Mouse (Mus musculus): Measurements from ENCODE around the gene Grap2.
A peak's percentile ranks its signal among the peaks of the same experiment; 100 is the strongest.

The Grap2 gene

DNA sequence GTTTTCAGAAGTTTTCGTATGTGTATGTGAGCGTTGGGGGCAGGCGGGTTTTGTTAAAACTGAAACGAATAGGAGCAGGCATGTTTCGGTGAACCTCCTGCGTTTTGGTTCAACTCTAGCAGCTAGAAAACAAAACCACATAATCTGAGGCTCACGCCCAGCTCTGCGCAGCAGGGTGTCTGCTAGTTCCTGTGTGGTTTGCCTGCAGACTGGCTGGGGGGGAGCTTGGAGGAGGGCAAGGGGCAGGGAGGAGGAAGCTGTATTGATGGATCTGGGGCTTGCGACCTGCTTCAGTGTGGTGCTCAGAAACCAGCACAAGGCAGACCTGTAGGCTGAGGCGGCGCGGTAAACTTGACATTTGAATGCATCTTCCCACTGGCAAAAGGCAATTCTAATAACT is at the start of gene Grap2:
TSS of gene Grap2 (plus strand) at position 304 of the 400 bp plus-strand sequence.
- DNase-seq (ENCODE audit: low spot score in 2 of 2) = peak; percentile 41 to 71

DNA sequence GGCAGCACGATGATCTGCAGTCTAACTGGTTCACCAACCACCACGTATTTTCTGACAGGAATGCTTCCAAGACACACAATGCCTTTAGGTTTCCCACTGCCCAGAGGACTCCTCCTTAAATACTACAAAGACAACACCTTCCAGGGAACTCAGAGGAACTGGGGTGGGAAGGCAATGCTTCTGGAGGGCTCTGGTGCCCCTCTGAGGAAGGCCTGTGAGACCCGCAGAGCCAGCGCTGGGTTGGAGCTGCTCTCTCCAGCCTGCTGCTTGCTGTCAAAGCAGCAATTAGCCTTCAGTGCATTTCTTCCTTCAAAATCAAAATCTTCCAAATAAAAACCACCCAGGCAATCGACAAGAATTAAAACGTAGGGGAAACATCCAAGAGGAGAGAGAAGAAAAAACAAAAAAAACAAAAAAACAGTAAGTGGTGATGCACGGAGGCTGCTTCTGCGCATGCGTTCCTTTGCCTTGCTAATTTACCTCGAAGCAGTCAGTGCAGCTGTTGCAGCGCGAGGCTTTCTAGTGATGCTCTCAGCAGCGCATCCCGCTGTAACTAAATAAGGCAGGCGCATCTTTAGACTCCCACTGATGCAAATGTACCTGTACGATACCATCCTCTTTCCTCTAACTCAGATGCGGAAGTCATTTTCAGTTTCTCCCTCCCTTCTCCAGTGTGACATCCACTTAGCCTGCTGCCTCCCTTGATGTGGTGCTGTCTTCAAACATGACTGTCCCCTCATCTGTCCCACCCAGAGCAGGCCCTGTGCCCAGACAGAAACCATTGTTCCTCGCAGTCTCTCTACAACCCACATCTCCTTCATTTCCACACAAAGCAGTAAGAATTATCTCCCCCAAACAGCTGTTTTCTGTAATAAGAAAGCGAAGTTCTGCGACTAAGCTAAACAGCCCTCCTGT is 42.2 kb upstream of the Grap2 start:
- DNase-seq (ENCODE audit: low spot score in 2 of 2) = no peak

DNA sequence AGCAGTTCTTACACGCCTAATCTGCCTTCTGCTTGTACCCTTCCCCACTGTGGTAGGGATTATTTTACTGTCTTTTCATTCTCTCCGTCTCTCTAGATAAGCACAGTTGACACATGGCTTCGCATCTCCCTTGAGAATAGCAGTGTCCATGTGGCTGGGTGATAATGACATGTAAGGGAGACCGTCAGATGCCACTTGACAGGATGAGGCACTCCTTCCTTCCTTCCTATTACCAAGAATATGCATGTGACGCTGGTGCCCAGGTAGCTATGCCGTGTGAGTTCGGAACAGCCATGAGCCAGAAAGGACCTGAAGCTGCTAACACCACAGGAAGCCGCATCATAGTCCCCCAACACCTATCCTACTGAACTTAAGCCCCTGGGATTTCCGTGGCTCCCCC is 41.4 kb upstream of the Grap2 start:
- no peak for DNase-seq (ENCODE audit: low spot score in 2 of 2)

DNA sequence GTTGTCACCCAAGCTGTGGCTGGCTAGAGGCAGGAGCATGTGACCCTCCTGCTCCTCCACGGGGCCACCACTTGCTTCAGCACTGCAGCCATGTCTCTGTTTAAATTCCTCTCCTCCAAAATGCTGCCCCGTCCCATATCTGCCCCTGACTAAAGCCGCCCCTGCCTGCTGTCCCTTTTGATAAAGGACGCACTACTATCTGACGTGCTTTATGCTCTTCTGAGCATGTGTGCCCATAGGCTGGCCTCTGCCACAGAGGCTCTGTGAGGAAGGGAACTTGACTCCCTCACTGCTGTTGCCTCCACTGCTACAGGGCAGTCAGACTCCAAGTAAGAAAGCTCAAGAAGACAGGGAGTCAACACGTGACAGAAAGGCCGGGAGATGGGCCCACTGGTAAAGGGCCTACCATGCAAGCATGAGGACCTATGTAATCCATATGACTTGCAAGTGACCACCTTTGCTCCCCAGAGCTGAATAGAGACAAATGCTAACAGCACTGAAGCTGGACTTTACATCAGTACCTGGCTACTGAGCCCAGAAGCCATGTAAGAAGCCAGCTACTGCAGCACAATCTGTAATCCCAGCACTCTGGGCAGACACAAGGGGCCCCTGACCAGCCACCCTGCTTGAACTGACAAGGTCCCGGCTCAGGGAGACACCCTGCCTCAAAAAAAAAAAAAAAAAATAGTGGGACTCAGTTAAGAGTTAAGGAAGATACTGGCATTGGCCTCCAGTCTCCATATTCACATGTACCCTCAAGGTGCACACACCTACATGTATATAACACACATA is 39.9 kb upstream of the Grap2 start:
- DNase-seq (ENCODE audit: low spot score in 2 of 2) = peak; percentile 32 to 34

DNA sequence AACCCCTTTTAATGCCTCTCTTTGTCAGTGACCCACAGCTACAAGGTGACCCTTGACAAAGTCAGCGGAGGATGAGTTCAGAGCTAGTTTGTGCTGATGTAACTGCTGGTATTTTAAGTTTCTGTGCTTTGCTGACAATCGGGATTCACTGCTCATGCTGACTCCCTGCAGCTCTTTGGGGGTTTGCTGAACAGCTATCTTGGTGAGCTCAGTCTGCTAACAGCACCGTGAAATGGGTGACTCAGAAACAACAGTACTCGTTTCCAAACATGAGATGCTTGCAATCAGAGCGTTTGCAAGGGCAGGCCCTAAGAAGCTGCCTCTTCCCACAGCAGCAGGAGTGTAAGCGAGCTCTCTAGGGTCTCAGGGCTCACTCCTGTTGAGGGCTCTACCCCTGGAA is 39.1 kb upstream of the Grap2 start:
- DNase-seq (ENCODE audit: low spot score in 2 of 2) = no peak

DNA sequence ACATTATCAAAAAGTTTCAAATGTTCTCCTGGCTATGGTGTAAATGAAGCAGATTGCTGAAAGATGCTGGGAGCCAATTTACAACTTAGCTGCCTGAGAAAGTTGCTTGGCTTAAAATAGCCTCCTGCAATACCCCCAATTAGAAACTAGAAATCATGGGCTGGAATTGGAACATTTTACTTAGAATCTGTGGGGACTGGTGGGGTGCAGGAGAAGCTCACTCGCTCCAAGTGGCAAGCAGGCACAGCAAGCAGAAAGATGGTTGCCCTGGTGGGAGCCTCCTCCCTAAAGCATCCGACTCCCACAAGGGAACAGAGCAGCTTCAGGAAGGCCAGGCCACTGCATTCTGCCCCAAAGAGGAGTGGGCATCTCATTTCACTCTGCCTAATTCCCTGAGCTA is 36.3 kb upstream of the Grap2 start:
- DNase-seq (ENCODE audit: low spot score in 2 of 2) = no peak

DNA sequence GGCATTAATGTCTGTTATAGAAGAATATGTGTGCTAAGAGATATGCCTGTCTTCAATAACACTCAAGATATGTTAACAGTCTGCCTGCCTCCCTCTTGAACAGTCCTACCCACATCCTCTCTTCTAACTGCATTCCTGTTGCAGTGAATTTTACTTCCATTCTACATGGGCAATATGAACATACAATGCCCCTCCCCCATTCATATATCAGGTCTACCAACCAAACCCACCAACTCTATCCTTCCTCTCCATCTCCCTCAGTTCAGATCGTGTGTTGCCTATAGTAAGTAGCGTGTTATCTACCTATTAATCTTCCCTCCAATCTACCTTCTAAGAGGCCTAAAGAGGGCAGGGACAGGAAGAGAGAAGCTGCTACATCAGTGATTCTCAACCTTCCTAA is 34.3 kb upstream of the Grap2 start:
- no peak for DNase-seq (ENCODE audit: low spot score in 2 of 2)

DNA sequence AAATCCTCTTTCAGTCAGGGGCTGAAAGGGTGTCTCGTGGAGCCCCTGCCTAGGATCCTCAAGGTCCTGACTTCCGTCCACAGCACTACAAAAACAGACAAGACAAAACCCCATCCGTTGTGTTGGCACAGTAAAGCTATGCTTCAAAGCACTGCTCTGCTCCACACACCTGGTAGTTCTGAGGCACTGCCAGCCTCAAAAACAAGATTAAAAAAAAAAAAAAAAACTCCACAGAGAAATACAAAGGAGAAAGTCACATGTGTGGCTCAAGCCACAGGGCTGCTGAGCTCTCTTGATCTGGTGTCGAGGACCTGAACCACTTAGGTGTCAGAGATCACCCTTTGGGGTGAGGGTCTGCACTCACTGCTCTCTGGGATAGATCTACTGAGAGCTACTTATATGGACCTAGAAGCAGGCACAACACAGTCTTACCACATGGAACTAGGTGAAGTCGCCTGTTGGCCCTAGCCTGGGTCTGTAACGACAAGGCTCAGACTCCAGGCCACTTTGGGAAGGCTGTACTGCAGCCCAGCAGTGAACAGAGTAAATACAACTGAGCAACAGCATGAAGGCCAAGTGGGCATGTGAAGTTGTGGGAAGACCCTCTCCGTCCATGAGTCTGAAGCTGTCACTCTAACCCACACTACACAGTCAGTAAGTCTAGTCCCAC is 33.6 kb upstream of the Grap2 start:
- DNase-seq (ENCODE audit: low spot score in 2 of 2) = no peak

DNA sequence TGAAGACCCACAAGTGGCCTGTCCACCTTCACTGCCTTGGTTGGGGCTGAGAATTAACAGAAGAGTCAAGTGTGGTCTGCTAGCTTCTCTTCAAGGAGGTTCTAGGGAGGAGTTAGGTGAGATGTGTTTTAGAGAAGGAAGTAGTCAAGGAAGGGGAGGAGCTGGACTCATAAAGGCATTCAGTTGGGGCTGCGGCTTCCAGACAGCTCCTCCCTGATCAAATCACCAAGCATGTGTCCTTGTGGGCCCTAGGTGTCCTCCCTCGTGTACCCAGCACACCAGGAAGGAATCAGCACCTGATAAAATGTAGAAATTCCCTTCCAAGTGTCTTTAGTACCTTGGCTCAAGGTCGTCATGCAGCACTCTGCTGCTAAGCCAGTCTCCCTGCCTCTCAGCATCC is 28.3 kb upstream of the Grap2 start:
- no peak for DNase-seq (ENCODE audit: low spot score in 2 of 2)

DNA sequence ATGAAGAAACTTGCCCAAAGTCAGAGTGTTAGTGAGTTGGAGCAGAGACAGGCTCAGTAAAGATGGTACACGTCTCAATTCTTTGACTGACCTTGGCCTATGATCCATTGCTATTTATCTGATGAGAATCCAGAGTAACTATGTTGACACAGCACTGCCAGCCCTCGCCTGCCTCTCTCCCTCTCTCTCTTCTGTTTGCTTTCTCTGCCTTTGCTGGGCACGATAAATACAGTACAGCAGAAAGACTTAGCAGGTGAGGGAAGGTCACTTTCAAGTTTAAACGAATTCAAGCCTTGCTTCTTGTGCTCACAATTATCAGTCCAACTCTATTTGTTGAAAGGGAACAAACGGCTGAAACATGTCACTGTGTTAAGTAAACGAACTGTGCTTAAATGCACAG is 27.0 kb upstream of the Grap2 start:
- no peak for DNase-seq (ENCODE audit: low spot score in 2 of 2)

DNA sequence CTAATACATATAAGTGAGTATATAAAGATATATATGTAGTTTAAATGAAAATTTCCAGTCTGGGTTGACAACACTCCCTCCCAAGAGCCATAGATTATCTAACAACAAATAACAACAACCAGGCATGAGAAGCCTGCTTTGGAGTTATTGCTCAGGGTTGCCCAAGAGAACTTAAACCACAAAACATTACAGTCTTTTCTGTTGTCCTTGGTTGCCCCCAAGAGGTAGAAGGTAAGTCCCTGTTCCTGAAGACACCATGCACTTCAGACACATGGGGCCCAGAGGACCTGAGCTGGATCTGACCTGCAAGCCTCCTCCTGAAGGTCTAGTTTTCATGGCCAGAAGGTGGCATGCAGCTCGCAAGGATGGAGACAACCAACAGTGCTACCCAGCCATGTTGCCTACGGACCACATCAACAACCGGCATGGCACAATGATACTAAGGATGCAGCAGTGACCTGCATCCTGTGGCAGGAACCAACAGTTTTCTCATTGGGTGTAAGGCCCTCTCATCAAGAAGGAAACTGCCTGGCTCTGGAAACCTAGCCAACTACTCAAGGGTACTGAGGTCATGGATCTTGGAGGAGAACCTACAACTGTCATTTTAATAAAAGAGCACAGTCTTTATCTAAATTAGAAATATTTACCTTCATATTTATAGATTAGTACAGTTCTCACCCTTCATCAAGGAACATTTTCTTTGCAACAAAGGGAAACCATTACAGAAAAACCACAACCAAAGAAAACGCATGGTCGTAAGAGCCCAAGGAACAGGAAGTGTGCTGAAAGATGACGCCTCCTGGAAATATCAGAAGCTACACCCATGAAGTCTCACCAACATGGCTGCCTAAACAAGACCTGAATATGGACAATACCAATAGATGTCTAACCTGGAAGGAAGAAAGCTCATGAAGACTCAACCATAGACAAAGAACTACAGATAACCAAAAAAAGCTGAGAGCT is 17.3 kb upstream of the Grap2 start:
- DNase-seq (ENCODE audit: low spot score in 2 of 2) = no peak

DNA sequence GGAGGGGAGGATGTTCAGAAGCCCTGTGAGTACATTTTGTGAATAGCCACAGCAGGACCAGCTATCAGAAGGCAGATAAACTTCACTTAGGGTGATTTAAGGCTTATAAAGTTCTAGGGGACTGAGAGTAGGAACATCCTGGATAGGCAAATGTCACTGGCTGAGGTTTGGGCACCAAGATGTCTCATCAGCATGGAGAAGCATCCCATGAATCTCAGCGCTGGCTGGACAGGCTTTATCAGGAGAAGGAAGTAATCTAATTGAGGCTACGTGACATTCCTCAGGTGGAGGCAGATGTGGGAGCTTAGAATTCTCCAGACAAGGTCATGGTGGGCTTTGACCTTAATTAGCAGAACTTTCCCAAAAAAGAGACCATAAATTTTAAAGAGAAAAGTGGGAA is 16.4 kb upstream of the Grap2 start:
- DNase-seq (ENCODE audit: low spot score in 2 of 2) = no peak

DNA sequence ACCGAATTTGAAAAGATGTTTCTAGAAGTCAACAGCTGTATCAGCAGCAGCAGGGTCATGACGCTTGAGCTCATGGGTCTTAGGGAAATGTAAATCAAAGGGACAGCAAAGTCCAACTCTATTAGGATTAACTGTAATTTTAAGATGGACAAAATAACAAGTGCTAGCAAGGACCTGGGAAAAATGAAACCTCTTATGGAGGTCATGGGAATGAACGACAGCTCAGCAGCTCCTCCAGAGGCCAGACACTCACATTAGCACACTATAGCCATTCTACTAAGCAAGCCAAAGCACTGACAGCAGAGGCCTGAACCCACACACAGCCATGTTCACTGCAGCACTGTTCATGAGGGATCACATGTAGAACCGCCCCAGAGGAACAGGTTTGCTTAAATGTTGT is 14.6 kb upstream of the Grap2 start:
- no peak for DNase-seq (ENCODE audit: low spot score in 2 of 2)

DNA sequence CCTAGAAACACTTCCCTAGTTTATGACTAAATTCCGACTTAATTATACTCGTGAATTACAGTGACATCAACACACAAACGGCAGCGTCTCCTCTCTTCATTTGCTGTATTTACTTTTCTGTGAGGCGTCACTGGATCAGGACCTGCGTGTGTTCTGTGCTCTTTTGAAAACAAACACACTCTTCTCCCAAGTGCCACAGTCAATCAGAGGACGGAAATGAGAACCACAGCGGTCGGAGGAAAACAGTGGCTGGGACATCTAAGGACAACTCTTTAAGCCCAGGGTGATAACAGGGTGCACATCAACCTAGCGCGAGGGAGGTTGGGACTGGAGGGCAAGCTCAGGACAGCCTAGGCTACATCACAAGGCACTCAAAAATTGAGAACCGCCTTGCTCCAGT is 12.9 kb upstream of the Grap2 start:
- DNase-seq (ENCODE audit: low spot score in 2 of 2) = no peak

DNA sequence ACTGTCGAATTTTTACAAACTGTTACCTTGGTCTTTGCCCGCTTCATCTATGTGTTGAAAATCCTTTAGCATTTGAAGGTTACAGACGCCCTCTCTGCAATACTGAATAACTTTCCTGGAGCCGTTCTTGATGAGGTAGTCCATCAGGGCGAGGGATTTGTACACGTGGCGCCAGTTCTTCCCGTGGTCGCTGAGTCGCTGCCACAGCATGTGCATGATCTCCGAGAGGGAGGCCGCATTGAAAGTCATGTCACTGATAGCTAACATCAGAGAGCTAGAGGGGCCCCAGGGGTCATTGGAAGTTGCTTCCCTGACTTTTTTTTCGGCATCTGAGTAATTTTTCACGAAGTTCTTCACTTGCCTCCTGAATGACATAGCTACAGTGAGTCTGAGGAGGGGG is 12.4 kb upstream of the Grap2 start:
- DNase-seq (ENCODE audit: low spot score in 2 of 2) = no peak

DNA sequence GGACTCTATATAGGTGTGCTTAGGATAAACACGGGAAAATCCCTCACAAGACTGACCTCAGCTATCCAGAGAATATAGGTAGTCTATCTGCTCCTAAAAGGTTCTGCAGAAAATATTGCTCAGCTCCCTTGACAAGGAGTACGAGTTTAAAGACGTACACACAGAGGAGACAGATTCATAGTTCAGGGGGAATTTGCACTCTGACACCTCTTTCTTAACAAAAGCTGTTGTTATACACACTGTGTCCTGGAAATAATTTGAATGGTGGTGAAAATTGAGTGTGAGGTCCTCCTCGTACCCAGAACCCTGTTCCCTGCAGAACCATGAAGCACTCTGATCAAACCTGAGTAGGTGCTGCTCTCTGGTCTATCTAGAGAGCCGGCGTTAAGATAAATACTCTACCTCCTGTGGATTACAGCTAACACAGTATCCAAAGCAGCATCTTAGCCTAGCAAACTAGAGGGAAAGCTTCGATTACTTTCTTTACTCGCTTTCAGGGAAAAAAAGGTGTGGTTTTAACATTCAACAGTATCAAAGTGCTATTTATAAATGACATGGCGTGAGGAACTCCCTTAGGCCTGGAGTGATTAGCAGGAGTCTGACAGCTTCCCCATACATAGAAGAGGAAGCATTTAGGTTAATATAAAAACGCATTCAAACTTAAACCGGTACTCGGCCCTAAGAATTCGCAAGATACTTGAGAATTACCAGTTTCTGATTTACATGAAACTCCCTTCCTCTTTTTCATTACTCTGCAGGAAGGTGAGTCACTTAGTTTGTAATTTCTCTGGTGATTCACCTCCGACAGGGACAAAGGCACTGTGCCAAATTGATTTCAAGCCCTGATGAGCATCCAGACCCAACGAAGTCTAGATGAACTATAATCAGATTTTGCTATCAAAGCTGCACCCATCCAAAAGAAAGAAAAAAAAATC is 11.5 kb upstream of the Grap2 start:
- no peak for DNase-seq (ENCODE audit: low spot score in 2 of 2)

DNA sequence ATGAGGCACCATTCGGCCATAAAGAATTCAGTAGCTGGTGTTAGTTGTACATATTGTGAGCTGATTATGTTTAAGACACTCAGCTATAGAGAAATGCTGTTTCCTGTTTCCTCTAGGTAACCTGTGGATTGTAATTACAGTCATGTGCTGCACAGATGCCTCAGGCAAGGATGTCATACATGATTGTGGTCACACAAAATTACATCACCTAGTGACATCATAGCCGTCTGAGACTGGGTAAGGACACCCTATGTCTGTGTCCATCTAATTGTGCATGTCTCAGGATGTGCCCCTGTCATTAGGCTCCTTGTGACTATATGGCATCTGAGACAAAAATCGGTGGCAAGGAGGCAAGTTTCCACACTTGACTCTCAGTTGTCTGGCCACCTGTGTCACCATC is 9.9 kb upstream of the Grap2 start:
- no peak for DNase-seq (ENCODE audit: low spot score in 2 of 2)

DNA sequence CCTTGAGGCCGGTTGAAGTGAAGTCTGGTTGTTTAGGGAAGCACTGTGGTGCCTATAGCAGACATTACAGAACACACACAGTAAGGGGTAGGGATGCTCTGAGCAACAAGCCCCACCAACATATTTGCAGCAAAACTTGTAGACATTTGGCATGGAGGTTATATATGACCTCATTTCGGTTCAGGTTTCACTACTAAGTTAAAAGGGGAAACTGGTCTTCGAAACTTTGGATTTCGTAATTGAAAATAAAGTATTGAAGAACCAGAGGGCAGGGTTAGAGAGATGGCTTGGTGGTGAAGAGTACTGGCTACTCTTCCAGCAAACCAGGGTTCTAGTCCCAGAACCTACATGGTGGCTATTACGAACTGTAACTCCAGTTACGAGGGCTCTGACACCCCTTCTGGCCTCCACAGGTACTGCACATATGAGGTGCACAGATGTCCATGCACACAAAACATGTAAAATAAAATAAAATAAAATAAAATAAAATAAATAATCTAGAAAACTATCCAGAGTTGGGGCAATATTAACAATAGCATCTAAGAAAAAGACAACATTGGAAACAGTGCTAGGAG is 8.7 kb upstream of the Grap2 start:
- peak in 1 of 2 experiments; percentile 61 for DNase-seq (ENCODE audit: low spot score in 2 of 2)

DNA sequence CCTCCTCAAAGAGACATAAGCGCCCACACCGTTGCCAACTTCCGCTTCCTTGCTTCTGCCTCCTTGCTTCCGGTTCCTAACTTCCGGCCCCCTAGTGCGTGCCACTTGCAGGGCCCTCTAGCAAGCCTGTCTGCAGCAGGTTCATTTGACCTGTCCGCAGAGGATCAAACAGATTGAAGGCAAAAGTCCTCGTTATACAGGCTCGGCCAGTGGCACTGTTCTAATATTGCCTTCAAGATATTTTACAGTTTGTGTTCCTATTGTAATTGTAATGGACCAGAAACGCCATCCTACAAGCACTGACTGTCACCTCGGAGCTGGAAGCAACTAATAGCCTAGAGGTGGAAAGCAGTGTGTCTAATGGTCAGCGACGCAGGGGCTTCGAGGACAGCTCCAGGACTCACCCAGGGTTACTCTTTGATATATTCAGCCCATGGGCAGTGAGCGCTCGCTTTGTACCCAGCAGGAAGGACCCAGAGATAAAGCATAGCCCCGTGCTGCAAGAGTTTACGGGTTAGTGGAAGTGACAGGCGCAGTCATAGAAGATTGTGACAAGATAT is 7.2 kb upstream of the Grap2 start, which contains the start of gene Enthd1:
TSS of gene Enthd1 (minus strand) at position 51 of the 560 bp plus-strand sequence.
- no peak for DNase-seq (ENCODE audit: low spot score in 2 of 2)
